Mouse (Mus musculus): Measurements from ENCODE around the gene 2310039H08Rik. TPM values are rescaled to one million over a fixed set of nuclear protein-coding genes. Genes with fewer than 3 reads are reported as not detected.

The 2310039H08Rik gene
- polyA plus RNA-seq, 1 experiment = 7.8 TPM

GRCm38 (mm10) chr17:46813637-46814036 is 41.2 kb downstream of the 2310039H08Rik start:
- Histone ChIP-seq H3K36me3 (ENCODE audit: control insufficient read depth) (peaks cover 87% of the 10 kb centered on the region), H3K4me1 (ENCODE audit: control insufficient read depth) (peaks cover 30% of the 10 kb centered on the region), H3K27me3 (ENCODE audit: control insufficient read depth) (no peaks in the 10 kb centered on the region), H3K9me3 (ENCODE audit: control insufficient read depth, low read length) (no peaks in the 10 kb centered on the region), H3K4me3 (replicated peaks) (no peak overlapping the region)
- TF ChIP-seq GATA1 (IDR thresholded peaks at IDR 0.05; ENCODE audit: low read length) (no peak), TAL1 (IDR thresholded peaks at IDR 0.05; ENCODE audit: low read length) (no peak)

GRCm38 (mm10) chr17:46814497-46814896 is 42.1 kb downstream of the 2310039H08Rik start:
- peaks cover 35% of the 10 kb centered on the region for H3K4me1 ChIP-seq (ENCODE audit: control insufficient read depth)
- H3K9me3 ChIP-seq (ENCODE audit: control insufficient read depth, low read length) = no peaks in the 10 kb centered on the region
- H3K27me3 ChIP-seq (ENCODE audit: control insufficient read depth) = no peaks in the 10 kb centered on the region
- H3K36me3 ChIP-seq (ENCODE audit: control insufficient read depth) = peaks cover 86% of the 10 kb centered on the region
- TF ChIP-seq TAL1 (IDR thresholded peaks at IDR 0.05; ENCODE audit: low read length) = no peak
- no peak for TF ChIP-seq GATA1 (IDR thresholded peaks at IDR 0.05; ENCODE audit: low read length)
- H3K4me3 ChIP-seq (replicated peaks) = no peak overlapping the region

- Histone ChIP-seq H3K27me3 (ENCODE audit: control insufficient read depth) (no peaks in the 10 kb centered on the region), H3K9me3 (ENCODE audit: control insufficient read depth, low read length) (peaks cover 2% of the 10 kb centered on the region; the same call in 1 of the 2 replicates), H3K4me3 (replicated peaks) (no peak overlapping the region), H3K36me3 (ENCODE audit: control insufficient read depth) (peaks cover 87% of the 10 kb centered on the region), H3K4me1 (ENCODE audit: control insufficient read depth) (peaks cover 41% of the 10 kb centered on the region)
- TF ChIP-seq GATA1 (IDR thresholded peaks at IDR 0.05; ENCODE audit: low read length) = no peak
- TF ChIP-seq TAL1 (IDR thresholded peaks at IDR 0.05; ENCODE audit: low read length) = no peak
These were observed 43.9 kb downstream of the 2310039H08Rik start for GRCm38 (mm10) chr17:46816306-46816705.

- H3K27me3 ChIP-seq (ENCODE audit: control insufficient read depth) = no peaks in the 10 kb centered on the region
- H3K9me3 ChIP-seq (ENCODE audit: control insufficient read depth, low read length) = peaks cover 2% of the 10 kb centered on the region; the same call in 1 of the 2 replicates
- H3K4me3 ChIP-seq (replicated peaks) = peak overlapping the region; percentile 40
- H3K36me3 ChIP-seq (ENCODE audit: control insufficient read depth) = peaks cover 84% of the 10 kb centered on the region
- TF ChIP-seq GATA1 (IDR thresholded peaks at IDR 0.05; ENCODE audit: low read length) = no peak
- no peak for TF ChIP-seq TAL1 (IDR thresholded peaks at IDR 0.05; ENCODE audit: low read length)
- H3K4me1 ChIP-seq (ENCODE audit: control insufficient read depth) = peaks cover 41% of the 10 kb centered on the region
These were observed 45.3 kb downstream of the 2310039H08Rik start for GRCm38 (mm10) chr17:46817734-46818158.

GRCm38 (mm10) chr17:46820628-46821027 is 48.2 kb downstream of the 2310039H08Rik start:
- H3K4me1 ChIP-seq (ENCODE audit: control insufficient read depth) = peaks cover 35% of the 10 kb centered on the region
- peaks cover 86% of the 10 kb centered on the region for H3K36me3 ChIP-seq (ENCODE audit: control insufficient read depth)
- peaks cover 2% of the 10 kb centered on the region; the same call in 1 of the 2 replicates for H3K9me3 ChIP-seq (ENCODE audit: control insufficient read depth, low read length)
- TF ChIP-seq GATA1 (IDR thresholded peaks at IDR 0.05; ENCODE audit: low read length) = no peak
- no peak for TF ChIP-seq TAL1 (IDR thresholded peaks at IDR 0.05; ENCODE audit: low read length)
- H3K4me3 ChIP-seq (replicated peaks) = no peak overlapping the region
- no peaks in the 10 kb centered on the region for H3K27me3 ChIP-seq (ENCODE audit: control insufficient read depth)

Other genes starting within 250 kb of the 2310039H08Rik start
- 0.01 and 0.09 TPM in 2 replicates for gene Cul9, start 226.2 kb upstream of the 2310039H08Rik start, polyA plus RNA-seq (2012)
- 5.1 and 6.1 TPM in 2 replicates for gene Srf, start 216.5 kb upstream of the 2310039H08Rik start, polyA plus RNA-seq (2012)
- 0.03 and 0.04 TPM in 2 replicates for gene Ptk7, start 143.1 kb upstream of the 2310039H08Rik start, polyA plus RNA-seq (2012)
- 2.0 TPM in 2 replicates for gene Klc4, start 126.6 kb upstream of the 2310039H08Rik start, polyA plus RNA-seq (2012)
- 34.1 and 35.9 TPM in 2 replicates for gene Mrpl2, start 126.4 kb upstream of the 2310039H08Rik start, polyA plus RNA-seq (2012)
- gene Cul7, start 122.3 kb upstream of the 2310039H08Rik start, polyA plus RNA-seq (2012) = 1.3 and 2.3 TPM in 2 replicates
- 2.0 and 2.6 TPM in 2 replicates for gene Rrp36, start 98.3 kb upstream of the 2310039H08Rik start, polyA plus RNA-seq (2012)
- gene Mea1, start 93.8 kb upstream of the 2310039H08Rik start, polyA plus RNA-seq (2012) = 13.0 and 13.9 TPM in 2 replicates
- gene Klhdc3, start 91.7 kb upstream of the 2310039H08Rik start, polyA plus RNA-seq (2012) = 21.0 and 23.8 TPM in 2 replicates
- 7.4 and 7.5 TPM in 2 replicates for gene Ppp2r5d, start 67.5 kb upstream of the 2310039H08Rik start, polyA plus RNA-seq (2012)
- 1.5 and 1.7 TPM in 2 replicates for gene Pex6, start 61.2 kb upstream of the 2310039H08Rik start, polyA plus RNA-seq (2012)
- gene Gnmt, start 43.5 kb upstream of the 2310039H08Rik start, polyA plus RNA-seq (2012) = 0.05 TPM in 1 of 2 replicates, not detected in the other
- gene Cnpy3, start 20.4 kb upstream of the 2310039H08Rik start, polyA plus RNA-seq (2012) = 3.0 and 3.2 TPM in 2 replicates
- not detected in 2 replicates for gene Ptcra, start 8.9 kb upstream of the 2310039H08Rik start, polyA plus RNA-seq (2012)
- gene Rpl7l1, start 10.0 kb downstream of the 2310039H08Rik start, polyA plus RNA-seq (2012) = 0.31 and 0.42 TPM in 2 replicates
- 0.30 and 0.33 TPM in 2 replicates for gene Bicral, start 85.8 kb downstream of the 2310039H08Rik start, polyA plus RNA-seq (2012)
- gene Tbcc, start 118.0 kb downstream of the 2310039H08Rik start, polyA plus RNA-seq (2012) = 2.2 and 2.3 TPM in 2 replicates
- gene Prph2, start 137.8 kb downstream of the 2310039H08Rik start, polyA plus RNA-seq (2012) = not detected in 2 replicates
- 0.59 and 0.64 TPM in 2 replicates for gene Ubr2, start 237.9 kb downstream of the 2310039H08Rik start, polyA plus RNA-seq (2012)

Data from erythroblast, embryonic 14.5 days (primary cell).